Mouse (Mus musculus) liver, adult 2 months (tissue): ENCODE results near the gene Tgm2. TPM values are rescaled to one million over a fixed set of nuclear protein-coding genes. Genes with fewer than 3 reads are reported as not detected.

Experiments used
- DNase-seq: peaks from one replicate; pipeline ENCODE4 v3.0.0-alpha.2; 2011; ENCODE audit warnings: low read depth, low spot score; ENCODE audit errors: extremely low read depth
- H3K27ac ChIP-seq: fragments of 200-500 bp; replicated peaks from 2 replicates; pipeline ENCODE4 v1.5.1; 2012; ENCODE audit warnings: low read depth, mild to moderate bottlenecking, control low read depth, inconsistent platforms, low read length; ENCODE audit not compliant: insufficient read depth
- H3K27me3 ChIP-seq: fragments of 200-500 bp; 2 replicates; pipeline ENCODE4 v1.6.1; 2012; ENCODE audit warnings: mild to moderate bottlenecking, moderate library complexity, low read length, inconsistent platforms; ENCODE audit not compliant: control insufficient read depth, insufficient read depth
- H3K36me3 ChIP-seq: fragments of 200-500 bp; 2 replicates; pipeline ENCODE4 v1.6.1; 2012; ENCODE audit warnings: low read length, inconsistent platforms; ENCODE audit not compliant: control insufficient read depth, insufficient read depth
- H3K4me1 ChIP-seq: fragments of 200-500 bp; 2 replicates; pipeline ENCODE4 v1.6.1; 2011; ENCODE audit warnings: low read length; ENCODE audit not compliant: control insufficient read depth, insufficient read depth
- H3K4me3 ChIP-seq: fragments of 200-500 bp; 2 replicates; pipeline ENCODE4 v1.5.1; 2011; ENCODE audit warnings: low read depth, mild to moderate bottlenecking, control low read depth, low read length, moderate library complexity; ENCODE audit not compliant: insufficient read depth
- H3K79me2 ChIP-seq: fragments of 200-500 bp; 2 replicates; pipeline ENCODE4 v1.6.1; 2012; ENCODE audit warnings: inconsistent platforms, mild to moderate bottlenecking, low read length, moderate library complexity; ENCODE audit not compliant: control insufficient read depth, insufficient read depth
- H3K9ac ChIP-seq: fragments of 200-500 bp; 2 replicates; pipeline ENCODE4 v1.6.1; 2012; ENCODE audit warnings: low read depth, mild to moderate bottlenecking, control low read depth, inconsistent platforms, low read length
- CTCF ChIP-seq: fragments of 200-500 bp; IDR thresholded peaks from 2 replicates; pipeline ENCODE4 v1.5.1; 2011; ENCODE audit warnings: low read depth, low read length, control low read depth
- POLR2A ChIP-seq: fragments of 200-500 bp; IDR thresholded peaks from 2 replicates; pipeline ENCODE4 v1.6.1; 2011; ENCODE audit warnings: low read length, control low read depth; ENCODE audit not compliant: insufficient read depth; ENCODE audit errors: extremely low read depth
- WGBS: fragments of 180-500 bp; shearing (Covaris S2); methylation state at CpG from one replicate; pipeline ENCODE4 v1.1.7; 2018; 5-methylcytosine and 5-hydroxymethylcytosine counted together
- polyA plus RNA-seq: library from polyadenylated mRNA; depleted of rRNA; stranded (reverse); fragments of >200 nt; gene quantifications from 2 replicates; pipeline ENCODE4 v1.2.3, GENCODE M21; 2012
- total RNA-seq: library from RNA; depleted of rRNA; stranded (reverse); fragments of >200 nt; gene quantifications from 2 replicates; pipeline ENCODE4 v1.2.3, GENCODE M21; 2014

The Tgm2 gene
- total and polyA plus RNA-seq, 2 experiments: 68.3 to 91.7 TPM

GRCm38 (mm10) chr2:158104966-158105365 is 41.3 kb downstream of the Tgm2 start:
- Histone ChIP-seq H3K9ac (no peak overlapping the region), H3K27ac (no peak overlapping the region), H3K4me1 (peaks cover 14% of the 10 kb centered on the region), H3K36me3 (no peaks in the 10 kb centered on the region), H3K79me2 (no peaks in the 10 kb centered on the region), H3K27me3 (no peaks in the 10 kb centered on the region), H3K4me3 (no peak overlapping the region)
- no peak for TF ChIP-seq POLR2A
- TF ChIP-seq CTCF: no peak
- WGBS: 91% methylated on average over 6 of the region's 6 CpGs
- DNase-seq: no peak

- Histone ChIP-seq H3K27ac (no peak overlapping the region), H3K27me3 (no peaks in the 10 kb centered on the region), H3K36me3 (no peaks in the 10 kb centered on the region), H3K9ac (no peak overlapping the region), H3K4me1 (peaks cover 8% of the 10 kb centered on the region), H3K4me3 (no peak overlapping the region), H3K79me2 (no peaks in the 10 kb centered on the region)
- TF ChIP-seq CTCF (no peak), POLR2A (no peak)
- DNase-seq: no peak
- WGBS: 89% methylated on average over 5 of the region's 5 CpGs
Measured at GRCm38 (mm10) chr2:158101768-158102167, 44.5 kb downstream of the Tgm2 start.

GRCm38 (mm10) chr2:158099537-158099936 is 46.7 kb downstream of the Tgm2 start:
- TF ChIP-seq CTCF: no peak
- TF ChIP-seq POLR2A: no peak
- Histone ChIP-seq H3K27me3 (no peaks in the 10 kb centered on the region), H3K36me3 (no peaks in the 10 kb centered on the region), H3K9ac (no peak overlapping the region), H3K79me2 (no peaks in the 10 kb centered on the region), H3K4me3 (no peak overlapping the region), H3K4me1 (peaks cover 8% of the 10 kb centered on the region), H3K27ac (no peak overlapping the region)
- 92% methylated on average over 3 of the region's 3 CpGs for WGBS
- no peak for DNase-seq

GRCm38 (mm10) chr2:158098730-158099129 is 47.5 kb downstream of the Tgm2 start:
- no peak overlapping the region for H3K27ac ChIP-seq
- TF ChIP-seq CTCF: no peak
- no peak for TF ChIP-seq POLR2A
- H3K27me3 ChIP-seq: no peaks in the 10 kb centered on the region
- H3K79me2 ChIP-seq: no peaks in the 10 kb centered on the region
- H3K9ac ChIP-seq: no peak overlapping the region
- no peaks in the 10 kb centered on the region for H3K36me3 ChIP-seq
- H3K4me3 ChIP-seq: no peak overlapping the region
- no peak for DNase-seq
- peaks cover 10% of the 10 kb centered on the region for H3K4me1 ChIP-seq
- 92% methylated on average over 5 of the region's 5 CpGs for WGBS

- no peak for TF ChIP-seq CTCF
- no peak for TF ChIP-seq POLR2A
- Histone ChIP-seq H3K9ac (no peak overlapping the region), H3K27me3 (no peaks in the 10 kb centered on the region), H3K4me3 (no peak overlapping the region), H3K27ac (no peak overlapping the region), H3K4me1 (peaks cover 16% of the 10 kb centered on the region), H3K79me2 (no peaks in the 10 kb centered on the region), H3K36me3 (no peaks in the 10 kb centered on the region)
- DNase-seq: no peak
- WGBS: 91% methylated on average over 5 of the region's 5 CpGs
Measured at GRCm38 (mm10) chr2:158097071-158097470, 49.2 kb downstream of the Tgm2 start.

GRCm38 (mm10) chr2:158094846-158095245 is 51.4 kb downstream of the Tgm2 start:
- 90% methylated on average over 5 of the region's 5 CpGs for WGBS
- no peak for TF ChIP-seq POLR2A
- TF ChIP-seq CTCF: no peak

More at GRCm38 (mm10) chr2:158094846-158095245, 51.4 kb downstream of the Tgm2 start:
- H3K27me3 ChIP-seq: no peaks in the 10 kb centered on the region
- H3K36me3 ChIP-seq: no peaks in the 10 kb centered on the region
- H3K79me2 ChIP-seq: no peaks in the 10 kb centered on the region
- H3K4me1 ChIP-seq: peaks cover 8% of the 10 kb centered on the region; the same call in 1 of the 2 replicates
- no peak for DNase-seq
- no peak overlapping the region for H3K4me3 ChIP-seq
- no peak overlapping the region for H3K27ac ChIP-seq
- no peak overlapping the region for H3K9ac ChIP-seq
